ENCODE assay signal across 18 mouse cellular contexts in genomic region chr17:77116972-77117371, GRCm38 (mm10).
DNase-seq lines count a peak whose midpoint lies in the region; ATAC-seq and TF ChIP-seq lines count a peak whose summit lies in the region.
"Had no signal": no experiment of that assay in that cellular context is flagged by ENCODE, and none has a peak within 500 bp of the region (broad histone marks: within the 10 kb centered on the region; RNA-seq: fewer than 3 reads in every experiment).

No protein-coding gene starts in this region.

- no peaks in the 10 kb centered on the region for H3K9me3 ChIP-seq in hindbrain, embryonic 14.5 days (ENCODE audit: control insufficient read depth, low read length)
- no peaks in the 10 kb centered on the region for H3K9me3 ChIP-seq in hindbrain, embryonic 12.5 days (replicated peaks)
- no peaks in the 10 kb centered on the region for H3K9me3 ChIP-seq in midbrain, postnatal 0 days (ENCODE audit: low read length)
- H3K9me3 ChIP-seq: embryonic facial prominence, embryonic 10.5 days; embryonic facial prominence, embryonic 12.5 days; forebrain, embryonic 13.5 days; forebrain, embryonic 15.5 days had no signal

- no peak overlapping the region for H3K4me2 ChIP-seq in hindbrain, embryonic 14.5 days (replicated peaks)
- H3K4me2 ChIP-seq in hindbrain, embryonic 12.5 days (replicated peaks), result no peak overlapping the region
- no peak overlapping the region for H3K4me2 ChIP-seq in midbrain, postnatal 0 days (ENCODE audit: low read depth, low read length, poor library complexity, severe bottlenecking)
- H3K4me2 ChIP-seq: embryonic facial prominence, embryonic 12.5 days; forebrain, embryonic 13.5 days; forebrain, embryonic 15.5 days had no signal

- no peaks in the 10 kb centered on the region for H3K36me3 ChIP-seq in hindbrain, embryonic 14.5 days (replicated peaks; ENCODE audit: control insufficient read depth, insufficient read depth)
- no peaks in the 10 kb centered on the region for H3K36me3 ChIP-seq in hindbrain, embryonic 12.5 days
- H3K36me3 ChIP-seq in midbrain, postnatal 0 days (ENCODE audit: insufficient read depth, low read length), result no peaks in the 10 kb centered on the region
- H3K36me3 ChIP-seq: embryonic facial prominence, embryonic 10.5 days; embryonic facial prominence, embryonic 12.5 days; forebrain, embryonic 15.5 days had no signal

- WGBS in hindbrain, embryonic 14.5 days, result 74% methylated on average over 3 of the region's 3 CpGs
- WGBS in hindbrain, embryonic 12.5 days, result 64% methylated on average over 3 of the region's 3 CpGs
- 81% methylated on average over 3 of the region's 3 CpGs for WGBS in midbrain, postnatal 0 days

- no peak overlapping the region for H3K4me3 ChIP-seq in hindbrain, embryonic 14.5 days (replicated peaks; ENCODE audit: low read length)
- no peak overlapping the region for H3K4me3 ChIP-seq in hindbrain, embryonic 12.5 days
- H3K4me3 ChIP-seq in midbrain, postnatal 0 days (ENCODE audit: low read depth, low read length), result no peak overlapping the region
- H3K4me3 ChIP-seq: embryonic facial prominence, embryonic 10.5 days; embryonic facial prominence, embryonic 12.5 days; forebrain, embryonic 13.5 days; forebrain, embryonic 15.5 days had no signal

- H3K4me1 ChIP-seq in hindbrain, embryonic 14.5 days (replicated peaks; ENCODE audit: control insufficient read depth, insufficient read depth, low read length), result no peaks in the 10 kb centered on the region
- H3K4me1 ChIP-seq in hindbrain, embryonic 12.5 days, result no peaks in the 10 kb centered on the region
- H3K4me1 ChIP-seq in midbrain, postnatal 0 days (ENCODE audit: insufficient read depth, low read length), result no peaks in the 10 kb centered on the region
- H3K4me1 ChIP-seq: embryonic facial prominence, embryonic 10.5 days; embryonic facial prominence, embryonic 12.5 days; forebrain, embryonic 13.5 days; forebrain, embryonic 15.5 days had no signal

- peak; percentile 27 for DNase-seq in hindbrain, embryonic 14.5 days (ENCODE audit: low spot score)
- DNase-seq in retina, embryonic 14.5 days (ENCODE audit: low spot score), result peak; percentile 76
- no peak for DNase-seq in midbrain, postnatal 0 days (ENCODE audit: low spot score)
- no peak for DNase-seq in adrenal gland, adult 2 months
- DNase-seq: adrenal gland, adult 8-10 months; adrenal gland, postnatal 14 days; adrenal gland, postnatal 36 days; cerebellum, adult 11-12 months; cerebellum, adult 2 months; cerebellum, adult 9-10 months; cerebellum, postnatal 10 days; cerebellum, postnatal 25 days; forebrain, postnatal 0 days had no signal

- ATAC-seq in hindbrain, embryonic 14.5 days (ENCODE audit: low FRiP score), result no peak
- ATAC-seq in hindbrain, embryonic 12.5 days (ENCODE audit: low FRiP score), result no peak
- ATAC-seq in midbrain, postnatal 0 days (ENCODE audit: low FRiP score), result no peak
- ATAC-seq: forebrain, embryonic 13.5 days; forebrain, embryonic 15.5 days; forebrain, postnatal 0 days had no signal

- no peak for TF ChIP-seq CTCF in midbrain, postnatal 0 days (IDR thresholded peaks at IDR 0.05)

- H3K9ac ChIP-seq in hindbrain, embryonic 14.5 days, result no peak overlapping the region
- no peak overlapping the region for H3K9ac ChIP-seq in hindbrain, embryonic 12.5 days
- no peak overlapping the region for H3K9ac ChIP-seq in midbrain, postnatal 0 days (replicated peaks; ENCODE audit: low read length, poor library complexity, severe bottlenecking)
- H3K9ac ChIP-seq: embryonic facial prominence, embryonic 12.5 days; forebrain, embryonic 13.5 days; forebrain, embryonic 15.5 days; forebrain, postnatal 0 days had no signal

- H3K27me3 ChIP-seq in hindbrain, embryonic 14.5 days (ENCODE audit: control insufficient read depth, insufficient read depth, low read length), result no peaks in the 10 kb centered on the region
- no peaks in the 10 kb centered on the region for H3K27me3 ChIP-seq in hindbrain, embryonic 12.5 days
- no peaks in the 10 kb centered on the region for H3K27me3 ChIP-seq in midbrain, postnatal 0 days (ENCODE audit: insufficient read depth, low read length)
- H3K27me3 ChIP-seq: embryonic facial prominence, embryonic 12.5 days; forebrain, embryonic 13.5 days; forebrain, embryonic 15.5 days had no signal

- H3K27ac ChIP-seq in hindbrain, embryonic 14.5 days, result no peak overlapping the region
- no peak overlapping the region for H3K27ac ChIP-seq in hindbrain, embryonic 12.5 days
- H3K27ac ChIP-seq in midbrain, postnatal 0 days (ENCODE audit: low read depth, low read length), result no peak overlapping the region
- H3K27ac ChIP-seq: embryonic facial prominence, embryonic 10.5 days; embryonic facial prominence, embryonic 12.5 days; forebrain, embryonic 13.5 days; forebrain, embryonic 15.5 days had no signal

Comparison
In these comparisons a context has a peak if more than half of its experiments do, and no peak if none do; other contexts are left out.
1. DNase-seq: peak in hindbrain, embryonic 14.5 days (single experiment) and retina, embryonic 14.5 days (single experiment); none in midbrain, postnatal 0 days (single experiment) and adrenal gland, adult 2 months (single experiment).